Mouse (Mus musculus) C2C12 (cell line): ENCODE results near the gene Ehd4.

Source experiments
- CEBPB ChIP-seq: IDR thresholded peaks from one replicate; pipeline ENCODE4 v1.6.1; 2011; ENCODE audit warnings: low read depth, mild to moderate bottlenecking, control low read depth, moderate library complexity
- CTCF ChIP-seq: IDR thresholded peaks from one replicate; pipeline ENCODE4 v1.5.1; 2011; ENCODE audit not compliant: control insufficient read depth, insufficient read depth, insufficient read length
- FOSL1 ChIP-seq: IDR thresholded peaks from one replicate; pipeline ENCODE4 v1.8.0; 2011; ENCODE audit warnings: mild to moderate bottlenecking, low read length; ENCODE audit not compliant: poor library complexity, insufficient read depth, severe bottlenecking
- MAX ChIP-seq: IDR thresholded peaks from one replicate; pipeline ENCODE4 v1.6.1; 2011; ENCODE audit warnings: mild to moderate bottlenecking, control low read depth
- MYOD1 ChIP-seq: IDR thresholded peaks from one replicate; pipeline ENCODE4 v1.6.1; 2011; ENCODE audit warnings: low read depth; ENCODE audit not compliant: control insufficient read depth, insufficient read length
- MYOG ChIP-seq: IDR thresholded peaks from one replicate; pipeline ENCODE4 v1.6.1; 2011; ENCODE audit not compliant: control insufficient read depth, insufficient read length; ENCODE audit errors: extremely low read depth
- USF1 ChIP-seq: IDR thresholded peaks from one replicate; pipeline ENCODE4 v1.6.1; 2011; ENCODE audit warnings: low read depth, mild to moderate bottlenecking, control low read depth, moderate library complexity

DNA sequence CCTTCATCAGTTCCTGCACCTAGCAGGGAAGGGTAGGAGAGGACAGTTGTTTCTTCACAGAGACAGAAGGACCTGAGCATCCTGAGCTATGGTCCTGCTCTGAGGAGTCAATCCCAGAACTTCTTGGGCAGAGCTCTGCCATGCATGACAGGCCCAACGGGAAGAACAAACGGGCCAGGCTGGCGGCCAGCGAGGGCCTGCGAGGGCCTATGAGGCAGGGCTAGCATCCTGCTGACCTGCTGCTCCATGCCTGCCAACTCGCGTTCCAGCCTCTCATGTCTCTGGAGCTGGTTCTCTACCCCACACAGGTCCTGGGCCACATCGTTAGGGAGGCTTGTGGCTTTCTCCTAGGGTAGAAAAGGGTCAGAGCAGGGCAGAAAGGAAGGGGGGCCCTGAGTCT, 92.2 kb downstream of the Ehd4 start:
- no peak for TF ChIP-seq MYOD1
- no peak for TF ChIP-seq CTCF
- TF ChIP-seq CEBPB, result no peak
- no peak for TF ChIP-seq USF1
- no peak for TF ChIP-seq MAX
- TF ChIP-seq MYOG, result no peak
- no peak for TF ChIP-seq FOSL1
